Mouse (Mus musculus): Measurements from ENCODE around the gene Sult3a1. TPM values are rescaled to one million over a fixed set of nuclear protein-coding genes. Genes with fewer than 3 reads are reported as not detected.

Sult3a1 gene
- polyA plus RNA-seq (2012; fragmentation: generic; extraction: Trizol): not detected

DNA sequence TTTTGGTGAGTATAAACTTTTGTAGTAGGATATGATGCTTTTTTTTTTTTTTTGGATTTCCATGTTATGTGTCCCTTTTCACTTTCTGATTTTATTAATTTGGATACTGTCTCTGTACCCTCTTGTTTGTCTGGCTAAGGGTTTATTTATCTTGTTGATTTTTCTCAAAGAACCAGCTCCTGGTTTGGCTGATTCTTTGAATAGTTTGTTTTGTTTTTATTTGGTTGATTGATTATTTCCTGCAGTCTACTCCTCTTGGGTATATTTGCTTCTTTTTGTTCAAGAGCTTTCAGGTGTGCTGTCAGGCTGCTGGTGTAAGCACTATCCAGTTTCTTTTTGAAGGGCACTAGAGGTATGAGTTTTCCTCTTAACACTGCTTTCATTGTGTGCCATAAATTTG lies at the start of gene Sult3a1:
Gene Sult3a1 (plus strand): TSS at position 301 of the 400 bp plus-strand sequence.
- TF ChIP-seq TCF3 (IDR thresholded peaks at IDR 0.05; ENCODE audit: insufficient read length, low read depth) (no peak), USF1 (IDR thresholded peaks at IDR 0.05; ENCODE audit: low read depth) (no peak), TCF12 (IDR thresholded peaks at IDR 0.05; ENCODE audit: insufficient read depth, poor library complexity, severe bottlenecking) (no peak), POLR2AphosphoS2 (IDR thresholded peaks at IDR 0.05; ENCODE audit: insufficient read length, low read depth) (no peak), MYOD1 (IDR thresholded peaks at IDR 0.05; ENCODE audit: control insufficient read depth in 1 of 3, insufficient read length in 2 of 3, low read depth in 2 of 3) (no peak), REST (IDR thresholded peaks at IDR 0.05; ENCODE audit: insufficient read depth, insufficient read length) (no peak), POLR2A (IDR thresholded peaks at IDR 0.05; ENCODE audit: insufficient read length, low read depth) (no peak), E2F4 (IDR thresholded peaks at IDR 0.05; ENCODE audit: insufficient read depth) (no peak), SRF (IDR thresholded peaks at IDR 0.05; ENCODE audit: control insufficient read depth, insufficient read length, low read depth) (no peak)
- Histone ChIP-seq H3K79me2 (ENCODE audit: control insufficient read depth, insufficient read depth) (no peaks in the 10 kb centered on the region), H3K27me3 (ENCODE audit: control insufficient read depth, insufficient read depth, insufficient read length) (no peaks in the 10 kb centered on the region), H3K4me3 (no peak within 1 kb of the TSS), H3K36me3 (ENCODE audit: control insufficient read depth, insufficient read depth) (no peaks in the 10 kb centered on the region), H3ac (ENCODE audit: control insufficient read depth, insufficient read length) (no peak within 1 kb of the TSS), H3K4me2 (ENCODE audit: low read depth) (no peak within 1 kb of the TSS)

DNA sequence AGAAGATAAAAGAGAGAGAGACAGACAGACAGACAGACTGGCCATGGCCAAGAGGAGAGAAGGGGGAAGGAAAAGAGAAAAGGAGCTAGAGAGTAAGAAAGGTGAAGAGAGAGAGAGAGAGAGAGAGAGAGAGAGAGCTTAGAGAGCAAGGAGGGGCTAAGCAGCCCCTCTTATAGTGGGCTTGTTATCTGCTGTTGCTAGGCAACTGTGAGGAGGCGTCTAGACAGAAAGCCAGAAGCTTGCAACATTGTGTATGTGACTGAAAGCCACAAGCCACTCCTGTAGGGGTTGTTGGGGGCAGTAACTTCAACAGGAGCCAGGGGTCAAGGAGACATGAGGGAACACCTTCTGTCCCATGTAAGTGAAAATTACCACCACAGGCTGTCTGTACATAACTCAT lies 45.7 kb upstream of the Sult3a1 start:
- no peak overlapping the region for H3ac ChIP-seq (ENCODE audit: control insufficient read depth, insufficient read length)
- H3K27me3 ChIP-seq (ENCODE audit: control insufficient read depth, insufficient read depth, insufficient read length): no peaks in the 10 kb centered on the region
- no peaks in the 10 kb centered on the region for H3K36me3 ChIP-seq (ENCODE audit: control insufficient read depth, insufficient read depth)
- TF ChIP-seq TCF12 (IDR thresholded peaks at IDR 0.05; ENCODE audit: insufficient read depth, poor library complexity, severe bottlenecking) (no peak), SRF (IDR thresholded peaks at IDR 0.05; ENCODE audit: control insufficient read depth, insufficient read length, low read depth) (no peak), POLR2A (IDR thresholded peaks at IDR 0.05; ENCODE audit: insufficient read length, low read depth) (no peak), POLR2AphosphoS2 (IDR thresholded peaks at IDR 0.05; ENCODE audit: insufficient read length, low read depth) (no peak), TCF3 (IDR thresholded peaks at IDR 0.05; ENCODE audit: insufficient read length, low read depth) (no peak), MYOG (IDR thresholded peaks at IDR 0.05; ENCODE audit: control insufficient read depth in 1 of 3, insufficient read depth in 1 of 3, insufficient read length in 2 of 3, low read depth in 2 of 3) (no peak), MYOD1 (IDR thresholded peaks at IDR 0.05; ENCODE audit: control insufficient read depth in 1 of 3, insufficient read length in 2 of 3, low read depth in 2 of 3) (no peak), USF1 (IDR thresholded peaks at IDR 0.05; ENCODE audit: low read depth) (no peak), MAX (IDR thresholded peaks at IDR 0.05; ENCODE audit: low read depth) (no peak), REST (IDR thresholded peaks at IDR 0.05; ENCODE audit: insufficient read depth, insufficient read length) (no peak), E2F4 (IDR thresholded peaks at IDR 0.05; ENCODE audit: insufficient read depth) (no peak), CEBPB (IDR thresholded peaks at IDR 0.05; ENCODE audit: insufficient read depth, poor library complexity, severe bottlenecking) (no peak)
- no peak overlapping the region for H3K4me2 ChIP-seq (ENCODE audit: low read depth)
- no peaks in the 10 kb centered on the region for H3K79me2 ChIP-seq (ENCODE audit: control insufficient read depth, insufficient read depth)
- H3K4me3 ChIP-seq: no peak overlapping the region

DNA sequence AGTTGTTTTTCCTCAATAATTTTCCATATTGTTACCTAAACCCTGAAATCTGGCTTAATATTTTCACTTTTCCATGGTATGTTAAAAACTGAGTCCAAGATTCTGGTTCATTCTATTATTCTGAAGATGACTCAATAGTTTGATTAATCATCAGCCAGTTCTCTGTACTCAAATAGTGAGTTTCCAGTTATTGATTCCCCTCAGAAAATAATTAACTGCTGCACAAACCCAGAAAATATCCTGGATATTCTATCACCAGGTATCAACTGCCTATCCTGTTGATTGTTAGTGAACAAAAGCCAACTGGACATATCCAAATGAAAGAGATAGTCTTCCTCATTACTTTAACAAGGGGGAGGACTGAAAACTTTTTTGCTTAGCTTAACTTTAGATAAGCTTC lies 43.3 kb upstream of the Sult3a1 start:
- Histone ChIP-seq H3ac (ENCODE audit: control insufficient read depth, insufficient read length) (no peak overlapping the region), H3K4me3 (no peak overlapping the region), H3K4me2 (ENCODE audit: low read depth) (no peak overlapping the region), H3K27me3 (ENCODE audit: control insufficient read depth, insufficient read depth, insufficient read length) (no peaks in the 10 kb centered on the region), H3K79me2 (ENCODE audit: control insufficient read depth, insufficient read depth) (no peaks in the 10 kb centered on the region), H3K36me3 (ENCODE audit: control insufficient read depth, insufficient read depth) (no peaks in the 10 kb centered on the region)
- TF ChIP-seq MYOD1 (IDR thresholded peaks at IDR 0.05; ENCODE audit: control insufficient read depth in 1 of 3, insufficient read length in 2 of 3, low read depth in 2 of 3) (no peak), POLR2A (IDR thresholded peaks at IDR 0.05; ENCODE audit: insufficient read length, low read depth) (no peak), USF1 (IDR thresholded peaks at IDR 0.05; ENCODE audit: low read depth) (no peak), POLR2AphosphoS2 (IDR thresholded peaks at IDR 0.05; ENCODE audit: insufficient read length, low read depth) (no peak), MAX (IDR thresholded peaks at IDR 0.05; ENCODE audit: low read depth) (no peak), REST (IDR thresholded peaks at IDR 0.05; ENCODE audit: insufficient read depth, insufficient read length) (no peak), CEBPB (IDR thresholded peaks at IDR 0.05; ENCODE audit: insufficient read depth, poor library complexity, severe bottlenecking) (no peak), E2F4 (IDR thresholded peaks at IDR 0.05; ENCODE audit: insufficient read depth) (no peak), TCF12 (IDR thresholded peaks at IDR 0.05; ENCODE audit: insufficient read depth, poor library complexity, severe bottlenecking) (no peak), TCF3 (IDR thresholded peaks at IDR 0.05; ENCODE audit: insufficient read length, low read depth) (no peak)

DNA sequence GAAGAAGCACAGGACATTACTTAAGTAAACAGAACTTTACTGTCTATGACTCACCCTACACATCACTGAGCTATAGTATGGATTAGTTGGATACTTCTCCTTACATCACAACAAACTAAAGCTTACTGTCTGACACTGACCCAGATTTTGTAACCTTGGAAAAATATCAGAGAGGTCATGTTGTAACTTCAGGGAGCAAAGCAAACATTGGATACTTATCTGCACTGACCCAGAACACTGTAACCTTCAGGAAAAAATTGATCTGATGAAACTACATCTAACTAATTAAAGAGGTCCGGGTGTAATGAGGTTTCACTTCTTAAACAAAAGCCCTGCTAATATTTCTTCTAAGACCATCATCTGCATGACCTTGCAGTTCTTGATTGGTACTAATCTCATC lies 40.6 kb upstream of the Sult3a1 start:
- TF ChIP-seq MAX (IDR thresholded peaks at IDR 0.05; ENCODE audit: low read depth): no peak
- Histone ChIP-seq H3K4me3 (no peak overlapping the region), H3K79me2 (ENCODE audit: control insufficient read depth, insufficient read depth) (no peaks in the 10 kb centered on the region), H3K27me3 (ENCODE audit: control insufficient read depth, insufficient read depth, insufficient read length) (no peaks in the 10 kb centered on the region), H3ac (ENCODE audit: control insufficient read depth, insufficient read length) (no peak overlapping the region), H3K36me3 (ENCODE audit: control insufficient read depth, insufficient read depth) (no peaks in the 10 kb centered on the region), H3K4me2 (ENCODE audit: low read depth) (no peak overlapping the region)

DNA sequence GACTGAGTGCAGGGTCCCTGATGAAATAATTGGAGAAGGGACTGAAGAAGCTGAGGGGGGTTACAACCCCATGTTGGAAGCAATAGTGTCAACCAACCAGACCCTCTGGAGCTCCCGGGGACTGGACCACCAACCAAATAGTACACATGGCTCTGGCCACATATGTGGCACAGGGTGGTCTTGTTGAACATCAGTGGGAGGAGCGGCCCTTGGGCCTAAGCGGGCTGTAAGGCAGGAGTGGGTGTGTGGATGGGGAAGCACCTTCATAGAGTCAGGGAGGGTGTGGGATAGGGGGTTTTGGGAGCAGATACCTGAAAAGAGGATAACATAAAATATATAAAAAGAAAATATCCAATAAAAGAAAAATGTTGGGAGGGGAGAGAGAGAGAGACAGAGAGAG lies 36.6 kb upstream of the Sult3a1 start:
- H3K4me3 ChIP-seq: no peak overlapping the region
- TF ChIP-seq REST (IDR thresholded peaks at IDR 0.05; ENCODE audit: insufficient read depth, insufficient read length) (no peak), E2F4 (IDR thresholded peaks at IDR 0.05; ENCODE audit: insufficient read depth) (no peak), CEBPB (IDR thresholded peaks at IDR 0.05; ENCODE audit: insufficient read depth, poor library complexity, severe bottlenecking) (no peak), TCF3 (IDR thresholded peaks at IDR 0.05; ENCODE audit: insufficient read length, low read depth) (no peak), SRF (IDR thresholded peaks at IDR 0.05; ENCODE audit: control insufficient read depth, insufficient read length, low read depth) (no peak), TCF12 (IDR thresholded peaks at IDR 0.05; ENCODE audit: insufficient read depth, poor library complexity, severe bottlenecking) (no peak), USF1 (IDR thresholded peaks at IDR 0.05; ENCODE audit: low read depth) (no peak), MYOD1 (IDR thresholded peaks at IDR 0.05; ENCODE audit: control insufficient read depth in 1 of 3, insufficient read length in 2 of 3, low read depth in 2 of 3) (no peak), POLR2AphosphoS2 (IDR thresholded peaks at IDR 0.05; ENCODE audit: insufficient read length, low read depth) (no peak), POLR2A (IDR thresholded peaks at IDR 0.05; ENCODE audit: insufficient read length, low read depth) (no peak), MAX (IDR thresholded peaks at IDR 0.05; ENCODE audit: low read depth) (no peak), MYOG (IDR thresholded peaks at IDR 0.05; ENCODE audit: control insufficient read depth in 1 of 3, insufficient read depth in 1 of 3, insufficient read length in 2 of 3, low read depth in 2 of 3) (no peak)

More for the DNA sequence above, 36.6 kb upstream of the Sult3a1 start:
- Histone ChIP-seq H3ac (ENCODE audit: control insufficient read depth, insufficient read length) (no peak overlapping the region), H3K27me3 (ENCODE audit: control insufficient read depth, insufficient read depth, insufficient read length) (no peaks in the 10 kb centered on the region), H3K79me2 (ENCODE audit: control insufficient read depth, insufficient read depth) (no peaks in the 10 kb centered on the region), H3K36me3 (ENCODE audit: control insufficient read depth, insufficient read depth) (no peaks in the 10 kb centered on the region), H3K4me2 (ENCODE audit: low read depth) (no peak overlapping the region)

Data from myocyte (in vitro differentiated cells).